Mouse (Mus musculus) gastrocnemius, adult 18-20 months (tissue): ENCODE measurements at regions not wholly inside any gene's neighbourhood (a gene's known extent, or its start where the extent isn't known, plus 50 kb on each side); places are given as distances from the start of the nearest gene placed in this dataset.
"Not testable (repeated sequence)": the region's sequence is repeated elsewhere in the genome, so short reads cannot be mapped to it uniquely, and the experiment has no call there.

ENCODE experiments used
- DNase-seq: peaks from one replicate; pipeline ENCODE4 v3.0.0; 2021; ENCODE audit warnings: low spot score

- no peak for DNase-seq
Observed at GRCm38 (mm10) chr10:117478202-117478930, 98.6 kb upstream of the Cpsf6 start.

- DNase-seq: no peak
Observed at GRCm38 (mm10) chr10:117477331-117478201, 97.8 kb upstream of the Cpsf6 start.

DNA sequence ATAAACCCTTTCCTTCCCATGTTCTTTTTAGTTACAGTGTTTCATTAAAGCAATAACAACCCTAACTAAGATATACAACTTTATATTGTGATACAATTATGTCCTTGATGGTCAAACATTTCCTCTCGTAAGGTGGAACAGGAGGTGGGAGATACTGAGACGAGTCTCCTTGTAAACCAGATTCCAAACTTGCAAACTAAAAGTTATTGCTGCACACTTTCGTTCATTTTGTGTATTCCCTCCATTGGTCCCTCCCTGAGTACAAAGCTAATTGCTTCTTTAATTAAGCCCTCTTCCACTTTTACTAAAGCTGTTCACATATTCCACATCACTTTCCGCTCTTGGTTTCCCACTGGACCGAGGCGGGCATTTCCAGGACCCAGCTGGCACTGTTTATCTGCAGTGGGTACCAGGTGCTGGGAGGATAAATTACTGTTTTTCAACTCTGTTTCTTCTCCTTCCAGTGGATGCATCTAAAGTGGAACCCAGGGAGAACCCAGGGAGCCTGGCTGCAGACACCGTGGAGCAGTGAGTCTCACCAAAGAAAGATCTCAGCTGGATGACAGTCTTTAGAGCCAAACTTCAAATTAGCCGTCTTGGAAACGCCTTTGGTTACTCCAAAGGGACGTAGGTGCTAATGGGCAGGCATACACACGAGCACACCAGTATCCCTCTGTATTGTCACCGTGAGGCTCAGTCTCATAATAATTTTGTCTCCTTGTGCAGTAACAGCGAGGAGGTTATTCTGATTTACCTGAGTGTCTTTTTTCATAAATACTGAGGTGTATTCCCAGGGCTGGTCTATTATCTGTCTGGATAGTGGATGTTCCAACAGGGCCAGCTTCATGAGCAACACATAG is 95.5 kb upstream of the Cpsf6 start:
- no peak for DNase-seq

- DNase-seq: no peak
Observed at GRCm38 (mm10) chr10:117474351-117475085, 94.7 kb upstream of the Cpsf6 start.

DNA sequence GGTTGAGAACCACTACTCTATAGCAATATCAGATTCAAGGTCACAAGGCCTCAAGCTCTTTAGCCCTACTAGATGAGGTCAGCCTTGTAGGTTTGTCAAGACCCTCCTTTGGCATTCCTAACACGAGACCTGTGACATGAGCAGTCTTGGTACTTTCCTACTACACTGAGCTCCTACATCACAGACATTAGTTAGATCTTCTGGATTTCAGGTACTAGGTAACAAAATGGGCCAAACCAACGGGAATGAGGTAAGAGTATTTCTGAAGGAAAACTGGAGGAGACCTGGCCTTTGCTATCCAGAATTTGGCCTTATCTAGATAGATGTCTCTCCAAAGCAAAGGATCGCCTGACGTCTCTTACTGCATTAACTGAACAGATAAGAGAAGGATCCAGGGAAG is 93.7 kb upstream of the Cpsf6 start:
- no peak for DNase-seq

DNA sequence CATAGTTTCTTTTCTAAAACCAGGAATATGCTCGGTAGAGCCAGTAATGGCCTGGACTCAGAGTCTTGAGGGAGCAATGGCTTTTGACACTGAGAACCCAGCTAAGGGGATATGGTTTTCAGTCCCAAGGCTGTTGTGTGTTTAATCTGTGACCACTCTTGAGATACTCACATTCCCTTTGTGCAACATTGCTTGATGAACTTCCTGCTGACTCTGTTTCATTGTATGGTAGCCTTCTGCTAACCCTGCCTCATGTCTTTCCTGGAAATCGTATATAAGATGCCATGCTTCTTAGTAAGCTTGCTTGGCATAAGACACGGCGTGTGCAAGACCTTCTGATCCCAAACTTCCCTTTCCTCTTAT is 92.7 kb upstream of the Cpsf6 start:
- no peak for DNase-seq

DNA sequence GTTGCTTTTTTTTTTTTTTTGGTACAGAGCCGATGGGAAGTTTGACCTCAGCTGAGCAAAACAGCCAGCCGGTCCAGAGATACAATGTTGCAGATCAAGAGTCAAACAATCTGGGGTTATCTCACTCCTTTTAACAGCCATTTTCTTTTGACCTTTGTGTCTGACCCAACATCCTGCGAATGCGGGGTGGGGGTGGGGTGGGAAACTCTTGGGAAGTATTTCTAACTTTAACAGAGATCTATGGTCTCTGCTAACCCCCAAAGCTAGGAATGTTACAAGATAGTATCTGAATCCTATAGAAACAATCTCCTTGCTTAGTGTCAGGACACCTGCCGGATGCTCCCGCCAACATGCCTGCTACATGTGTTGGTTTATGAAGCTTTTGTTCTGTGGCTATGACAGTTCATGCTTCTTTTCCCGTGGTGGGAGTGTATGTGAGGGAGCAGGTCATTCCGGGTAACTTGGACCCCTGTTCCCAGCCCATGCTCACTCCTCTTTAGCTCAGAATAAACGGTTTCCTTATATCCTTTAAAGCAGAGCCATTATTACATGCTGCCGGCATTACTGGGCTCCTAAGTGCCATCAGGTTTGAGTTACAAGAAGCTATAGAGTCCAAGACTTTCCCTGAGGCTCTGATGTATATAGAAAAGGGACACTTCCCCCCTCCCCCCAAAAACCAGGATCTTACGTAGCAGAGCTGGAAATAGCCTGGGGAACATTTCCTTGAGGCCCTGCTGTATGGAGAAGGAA is 92.2 kb upstream of the Cpsf6 start:
- DNase-seq: no peak

DNA sequence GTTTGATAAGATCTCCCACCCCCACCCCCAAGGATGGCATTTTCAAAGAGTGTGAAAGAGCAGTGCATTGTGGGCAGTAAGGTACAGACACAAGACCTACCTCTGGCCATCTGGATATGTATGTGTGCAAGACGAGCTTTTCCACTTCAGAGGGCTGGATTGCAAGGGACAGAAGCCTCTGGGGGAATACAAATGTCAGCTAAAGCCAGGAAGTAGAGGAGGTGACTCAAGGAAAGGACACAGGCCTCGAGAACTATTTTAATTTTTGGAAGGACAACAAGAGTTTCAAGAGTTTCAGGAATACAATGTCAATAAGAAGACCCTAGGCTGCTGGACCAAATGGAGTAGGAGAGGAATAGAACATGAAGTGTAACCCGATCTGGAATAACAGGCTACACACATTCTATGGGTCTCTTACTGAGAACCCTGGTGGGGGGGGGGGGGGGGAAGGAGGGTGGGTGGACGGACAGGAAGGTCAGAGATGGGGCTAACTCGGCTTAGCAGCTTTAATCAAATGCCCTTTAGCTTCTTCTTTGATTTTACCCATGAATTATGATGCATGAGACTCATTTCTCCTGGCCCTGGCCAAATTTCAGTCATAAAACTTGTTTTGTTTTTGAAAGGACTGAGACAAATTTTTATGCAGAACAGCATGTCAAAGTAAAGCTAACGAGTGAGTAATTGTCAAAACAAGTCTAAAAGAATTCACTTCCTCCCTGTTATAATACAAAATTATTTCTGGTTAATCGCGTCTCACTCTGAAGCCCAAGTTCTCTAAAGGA is 91.4 kb upstream of the Cpsf6 start:
- DNase-seq: no peak

DNA sequence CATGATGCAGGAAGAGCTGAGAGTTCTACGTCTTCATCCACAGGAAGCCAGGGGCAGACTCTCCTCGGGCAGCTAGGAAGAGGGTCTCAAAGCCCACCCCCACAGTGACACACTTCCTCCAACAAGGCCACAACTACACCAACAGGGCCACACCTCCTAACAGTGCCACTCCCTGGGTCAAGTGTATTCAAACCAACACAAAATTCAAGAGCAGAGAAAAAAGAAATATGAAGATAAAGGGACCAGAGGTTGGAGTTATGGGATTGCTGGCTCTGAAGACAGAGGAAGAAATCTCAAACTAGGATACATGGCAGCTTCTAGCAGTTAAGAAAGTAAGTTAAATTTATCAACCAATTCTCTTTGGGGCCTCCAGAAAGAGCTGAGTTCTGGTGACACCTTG is 90.7 kb upstream of the Cpsf6 start:
- no peak for DNase-seq

DNA sequence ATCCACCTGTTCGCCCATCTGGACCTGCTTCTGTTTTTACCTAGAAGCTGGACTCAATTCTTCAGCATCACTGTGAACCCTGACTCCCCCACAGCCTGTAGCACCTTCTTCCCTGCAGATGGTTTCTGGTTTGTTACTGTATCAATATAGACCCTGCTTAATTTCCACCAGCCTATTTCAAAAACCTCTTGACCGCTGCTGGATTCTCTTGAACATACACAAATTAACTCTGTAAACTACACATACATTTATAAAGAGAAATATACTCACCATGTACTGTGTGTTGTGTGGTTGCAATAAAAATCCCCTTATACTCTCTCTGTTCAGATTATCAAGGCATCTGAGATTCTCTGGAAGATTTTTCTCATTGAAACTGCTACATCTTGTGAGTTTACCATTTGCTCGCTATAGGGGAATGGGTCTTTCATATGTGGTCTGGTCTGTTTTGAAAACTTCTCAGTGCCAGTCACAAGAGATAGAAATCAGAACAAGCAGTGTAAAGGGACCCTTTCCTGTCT is 89.8 kb upstream of the Cpsf6 start:
- DNase-seq: no peak

GRCm38 (mm10) chr10:117468931-117469572 is 89.2 kb upstream of the Cpsf6 start:
- no peak for DNase-seq

GRCm38 (mm10) chr10:117468381-117468780 is 88.6 kb upstream of the Cpsf6 start:
- DNase-seq: no peak

GRCm38 (mm10) chr10:117467161-117467560 is 87.3 kb upstream of the Cpsf6 start:
- no peak for DNase-seq

GRCm38 (mm10) chr10:117466391-117466790 is 86.6 kb upstream of the Cpsf6 start:
- DNase-seq: no peak

DNA sequence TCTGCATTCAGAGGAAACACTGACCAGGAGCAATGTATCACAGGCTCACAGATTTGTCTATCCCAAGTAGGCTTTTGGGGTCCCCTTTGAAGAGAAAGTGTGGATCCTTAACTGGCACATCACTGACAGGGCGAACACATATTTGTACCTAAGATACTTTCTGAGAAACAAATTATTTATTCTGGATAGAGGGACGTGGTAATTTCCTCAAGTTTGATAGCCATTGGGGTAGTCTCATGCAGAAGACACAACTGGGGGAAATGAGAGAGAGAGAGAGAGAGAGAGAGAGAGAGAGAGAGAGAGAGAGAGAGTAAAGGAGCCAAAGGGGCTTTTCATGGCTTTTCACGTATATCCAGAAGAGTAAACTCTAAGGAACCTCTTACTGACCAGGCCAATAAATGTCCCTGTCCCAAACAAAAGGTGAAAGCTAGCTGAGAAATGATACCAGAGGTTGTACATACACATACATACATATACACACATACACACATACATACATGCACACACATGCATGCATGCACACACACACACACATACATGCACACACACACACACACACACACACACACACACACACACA is 85.9 kb upstream of the Cpsf6 start:
- no peak for DNase-seq

GRCm38 (mm10) chr10:117465058-117465660 is 85.3 kb upstream of the Cpsf6 start:
- no peak for DNase-seq

DNA sequence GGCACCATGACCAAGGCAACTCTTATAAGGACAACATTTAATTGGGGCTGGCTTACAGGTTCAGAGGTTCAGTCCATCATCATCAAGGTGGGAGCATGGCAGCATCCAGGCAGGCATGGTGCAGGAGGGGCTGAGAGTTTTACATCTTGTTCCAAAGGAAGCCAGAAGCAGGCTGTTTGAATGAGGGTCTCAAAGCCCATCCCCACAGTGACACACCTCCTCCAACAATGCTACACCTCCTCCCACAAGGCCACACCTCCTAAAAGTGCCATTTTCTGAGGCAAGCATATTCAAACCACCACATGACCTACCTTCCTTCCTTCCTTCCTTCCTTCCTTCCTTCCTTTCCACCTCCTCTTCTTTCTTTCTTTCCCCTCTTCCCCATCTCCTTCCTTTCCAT is 84.5 kb upstream of the Cpsf6 start:
- DNase-seq: not testable (repeated sequence)

DNA sequence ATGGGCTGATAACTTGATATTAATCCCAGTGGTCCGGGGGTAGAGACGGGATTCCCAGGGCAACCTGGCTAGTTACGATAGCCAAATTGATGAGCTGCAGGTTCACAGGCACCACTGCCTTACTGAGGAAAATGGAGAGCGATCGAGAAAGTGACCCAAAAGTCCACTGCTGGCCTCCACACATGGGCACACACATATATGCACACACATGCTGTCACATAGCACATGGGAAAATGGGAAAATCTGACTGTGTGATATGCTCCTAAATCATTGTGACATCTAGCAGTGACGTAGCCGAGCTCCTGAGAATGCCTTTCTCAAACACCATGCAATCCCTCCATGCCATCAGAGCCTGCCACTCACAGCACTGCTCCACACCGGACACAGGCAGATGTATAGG is 83.8 kb upstream of the Cpsf6 start:
- no peak for DNase-seq
